Mouse (Mus musculus) forebrain, embryonic 15.5 days (tissue): Measurements from ENCODE around the gene Slit2. TPM values are rescaled to one million over a fixed set of nuclear protein-coding genes. Genes with fewer than 3 reads are reported as not detected.

Source experiments
- ATAC-seq: fragments of 200-750 bp; cut with Nextera tagmentation; replicated peaks from 2 replicates; pipeline ENCODE4 v1.8.0; 2017; ENCODE audit warnings: mild to moderate bottlenecking, moderate TSS enrichment, moderate library complexity
- H3K27ac ChIP-seq: fragments of 300-500 bp; sonication (generic); replicated peaks from 2 replicates; pipeline ENCODE4 v1.5.1; 2015; ENCODE audit warnings: mild to moderate bottlenecking, inconsistent platforms
- H3K27me3 ChIP-seq: fragments of 300-500 bp; sonication (generic); 2 replicates; pipeline ENCODE4 v1.6.1; 2015; ENCODE audit warnings: inconsistent platforms
- H3K36me3 ChIP-seq: fragments of 300-500 bp; sonication (generic); 2 replicates; pipeline ENCODE4 v1.6.1; 2015; ENCODE audit warnings: mild to moderate bottlenecking, inconsistent platforms
- H3K4me1 ChIP-seq: fragments of 300-500 bp; sonication (generic); 2 replicates; pipeline ENCODE4 v1.6.1; 2015; ENCODE audit warnings: inconsistent platforms
- H3K4me2 ChIP-seq: fragments of 300-500 bp; sonication (generic); replicated peaks from 2 replicates; pipeline ENCODE4 v1.6.1; 2015; ENCODE audit warnings: mild to moderate bottlenecking, inconsistent platforms
- H3K4me3 ChIP-seq: fragments of 300-500 bp; sonication (generic); 2 replicates; pipeline ENCODE4 v1.5.1; 2015; ENCODE audit warnings: mild to moderate bottlenecking, inconsistent platforms
- H3K9ac ChIP-seq: fragments of 300-500 bp; sonication (generic); replicated peaks from 2 replicates; pipeline ENCODE4 v1.6.1; 2015; ENCODE audit warnings: mild to moderate bottlenecking, inconsistent platforms
- H3K9me3 ChIP-seq: fragments of 300-500 bp; sonication (generic); 2 replicates; pipeline ENCODE4 v1.6.1; 2016; ENCODE audit warnings: inconsistent platforms
- WGBS: fragments of 180-500 bp; shearing (Covaris S2); methylation state at CpG from one replicate; pipeline ENCODE4 v1.1.7; 2015; ENCODE audit warnings: mixed read lengths; 5-methylcytosine and 5-hydroxymethylcytosine counted together
- polyA plus RNA-seq: library from polyadenylated mRNA; unstranded; fragments of >200 nt; fragmentation: Nextera tagmentation; extraction: Ambion mirVana; gene quantifications from 2 replicates; pipeline ENCODE4 v1.2.1, GENCODE M21; 2015

Gene Slit2
- polyA plus RNA-seq, 1 experiment from 2014 or later = 14.6 TPM

GRCm38 (mm10) chr5:48315057-48315602, 332.2 kb downstream of the Slit2 start:
- H3K4me1 ChIP-seq = no peaks in the 10 kb centered on the region
- 89% methylated on average over 6 of the region's 6 CpGs for WGBS
- H3K4me3 ChIP-seq = no peak overlapping the region
- no peaks in the 10 kb centered on the region for H3K9me3 ChIP-seq
- ATAC-seq = no peak
- no peaks in the 10 kb centered on the region for H3K36me3 ChIP-seq
- no peak overlapping the region for H3K9ac ChIP-seq
- no peak overlapping the region for H3K27ac ChIP-seq
- no peaks in the 10 kb centered on the region for H3K27me3 ChIP-seq
- no peak overlapping the region for H3K4me2 ChIP-seq

GRCm38 (mm10) chr5:48320597-48320996, 337.7 kb downstream of the Slit2 start:
- Histone ChIP-seq H3K4me3 (no peak overlapping the region), H3K9me3 (no peaks in the 10 kb centered on the region), H3K36me3 (no peaks in the 10 kb centered on the region), H3K4me2 (no peak overlapping the region), H3K27ac (no peak overlapping the region), H3K4me1 (no peaks in the 10 kb centered on the region), H3K9ac (no peak overlapping the region), H3K27me3 (no peaks in the 10 kb centered on the region)
- ATAC-seq = no peak
- WGBS = 69% methylated on average over 4 of the region's 4 CpGs

- ATAC-seq = no peak
- no peak overlapping the region for H3K27ac ChIP-seq
- no peak overlapping the region for H3K4me2 ChIP-seq
- H3K4me3 ChIP-seq = no peak overlapping the region
- H3K36me3 ChIP-seq = no peaks in the 10 kb centered on the region
- no peaks in the 10 kb centered on the region for H3K27me3 ChIP-seq
- no peak overlapping the region for H3K9ac ChIP-seq
- no peaks in the 10 kb centered on the region for H3K4me1 ChIP-seq
- no peaks in the 10 kb centered on the region for H3K9me3 ChIP-seq
Observed at GRCm38 (mm10) chr5:48326221-48326620, 343.3 kb downstream of the Slit2 start.

- 94% methylated on average over 8 of the region's 8 CpGs for WGBS
- Histone ChIP-seq H3K27ac (no peak within 1 kb of the TSS), H3K4me2 (no peak within 1 kb of the TSS), H3K4me3 (no peak within 1 kb of the TSS), H3K36me3 (no peaks in the 10 kb centered on the region), H3K9ac (no peak within 1 kb of the TSS), H3K9me3 (no peaks in the 10 kb centered on the region), H3K27me3 (no peaks in the 10 kb centered on the region), H3K4me1 (no peaks in the 10 kb centered on the region)
- ATAC-seq = no peak
Observed at GRCm38 (mm10) chr5:48327652-48328051, 344.7 kb downstream of the Slit2 start, which contains the start of gene 5730480H06Rik. TSS of gene 5730480H06Rik (plus strand) at chr5:48327952.

- H3K36me3 ChIP-seq = no peaks in the 10 kb centered on the region
- H3K4me3 ChIP-seq = no peak overlapping the region
- H3K4me2 ChIP-seq = no peak overlapping the region
- H3K27ac ChIP-seq = no peak overlapping the region
- no peaks in the 10 kb centered on the region for H3K4me1 ChIP-seq
- ATAC-seq = no peak
- WGBS = 96% methylated on average over 2 of the region's 2 CpGs
- no peak overlapping the region for H3K9ac ChIP-seq
- H3K9me3 ChIP-seq = no peaks in the 10 kb centered on the region
- H3K27me3 ChIP-seq = no peaks in the 10 kb centered on the region
Observed at GRCm38 (mm10) chr5:48329751-48330150, 346.8 kb downstream of the Slit2 start.

GRCm38 (mm10) chr5:48330817-48331216, 347.9 kb downstream of the Slit2 start:
- ATAC-seq = no peak
- Histone ChIP-seq H3K4me1 (no peaks in the 10 kb centered on the region), H3K27me3 (no peaks in the 10 kb centered on the region), H3K4me2 (no peak overlapping the region), H3K27ac (no peak overlapping the region), H3K36me3 (no peaks in the 10 kb centered on the region), H3K9me3 (no peaks in the 10 kb centered on the region), H3K4me3 (no peak overlapping the region), H3K9ac (no peak overlapping the region)
- 89% methylated on average over 2 of the region's 2 CpGs for WGBS

GRCm38 (mm10) chr5:48331441-48331840, 348.5 kb downstream of the Slit2 start:
- no peaks in the 10 kb centered on the region for H3K27me3 ChIP-seq
- H3K36me3 ChIP-seq = no peaks in the 10 kb centered on the region
- no peak overlapping the region for H3K4me2 ChIP-seq
- ATAC-seq = no peak
- no peak overlapping the region for H3K9ac ChIP-seq
- no peaks in the 10 kb centered on the region for H3K4me1 ChIP-seq
- no peaks in the 10 kb centered on the region for H3K9me3 ChIP-seq
- no peak overlapping the region for H3K4me3 ChIP-seq
- 91% methylated on average over 5 of the region's 5 CpGs for WGBS
- H3K27ac ChIP-seq = no peak overlapping the region

- Histone ChIP-seq H3K4me2 (no peak overlapping the region), H3K9me3 (no peaks in the 10 kb centered on the region), H3K4me1 (no peaks in the 10 kb centered on the region), H3K36me3 (no peaks in the 10 kb centered on the region), H3K27ac (no peak overlapping the region), H3K27me3 (no peaks in the 10 kb centered on the region), H3K9ac (no peak overlapping the region), H3K4me3 (no peak overlapping the region)
- no peak for ATAC-seq
- 89% methylated on average over 3 of the region's 3 CpGs for WGBS
Observed at GRCm38 (mm10) chr5:48333407-48333806, 350.5 kb downstream of the Slit2 start.

- 54% methylated on average over 9 of the region's 9 CpGs for WGBS
- Histone ChIP-seq H3K27ac (no peak overlapping the region), H3K4me3 (no peak overlapping the region), H3K4me1 (no peaks in the 10 kb centered on the region), H3K4me2 (no peak overlapping the region), H3K9me3 (no peaks in the 10 kb centered on the region), H3K9ac (no peak overlapping the region), H3K36me3 (no peaks in the 10 kb centered on the region), H3K27me3 (no peaks in the 10 kb centered on the region)
- ATAC-seq = no peak
Observed at GRCm38 (mm10) chr5:48333884-48334513, 351.1 kb downstream of the Slit2 start.

- ATAC-seq = no peak
- H3K9ac ChIP-seq = no peak overlapping the region
- no peak overlapping the region for H3K4me2 ChIP-seq
- no peaks in the 10 kb centered on the region for H3K9me3 ChIP-seq
- WGBS = 47% methylated on average over 7 of the region's 7 CpGs
- H3K4me1 ChIP-seq = no peaks in the 10 kb centered on the region
- no peak overlapping the region for H3K27ac ChIP-seq
- H3K36me3 ChIP-seq = no peaks in the 10 kb centered on the region
- no peak overlapping the region for H3K4me3 ChIP-seq
- H3K27me3 ChIP-seq = no peaks in the 10 kb centered on the region
Observed at GRCm38 (mm10) chr5:48340808-48341433, 358.0 kb downstream of the Slit2 start.

- Histone ChIP-seq H3K27ac (no peak overlapping the region), H3K4me2 (no peak overlapping the region), H3K9me3 (no peaks in the 10 kb centered on the region), H3K4me3 (no peak overlapping the region), H3K4me1 (no peaks in the 10 kb centered on the region), H3K27me3 (no peaks in the 10 kb centered on the region), H3K36me3 (no peaks in the 10 kb centered on the region), H3K9ac (no peak overlapping the region)
- peak; percentile 86 for ATAC-seq
- WGBS = 46% methylated on average over 5 of the region's 5 CpGs
Observed at GRCm38 (mm10) chr5:48345095-48345982, 362.4 kb downstream of the Slit2 start.
